Mouse (Mus musculus) right cerebral cortex, postnatal 14 days (tissue): Measurements from ENCODE around the gene Tubg2.
A peak's percentile ranks its signal among the peaks of the same experiment; 100 is the strongest.
"Not testable (repeated sequence)": the region's sequence is repeated elsewhere in the genome, so short reads cannot be mapped to it uniquely, and the experiment has no call there.

Source experiments
- DNase-seq: peaks from one replicate; pipeline ENCODE4 v3.0.0; 2022

Tubg2 gene

GRCm38 (mm10) chr11:101155728-101156371 is at the start of gene Tubg2:
Gene Tubg2, plus strand, starts transcription at chr11:101155907.
- peak; percentile 75 for DNase-seq

- no peak for DNase-seq
Measured at GRCm38 (mm10) chr11:101109351-101109750, 46.4 kb upstream of the Tubg2 start.

- DNase-seq = no peak
Measured at GRCm38 (mm10) chr11:101110708-101111107, 45.0 kb upstream of the Tubg2 start.

- no peak for DNase-seq
Measured at GRCm38 (mm10) chr11:101111178-101111577, 44.5 kb upstream of the Tubg2 start.

GRCm38 (mm10) chr11:101112186-101112585 is 43.5 kb upstream of the Tubg2 start:
- DNase-seq = no peak

- DNase-seq = no peak
Measured at GRCm38 (mm10) chr11:101115564-101115963, 40.1 kb upstream of the Tubg2 start.

- DNase-seq = no peak
Measured at GRCm38 (mm10) chr11:101118105-101118504, 37.6 kb upstream of the Tubg2 start.

- DNase-seq = no peak
Measured at GRCm38 (mm10) chr11:101119131-101119760, 36.5 kb upstream of the Tubg2 start.

- peak; percentile 100 for DNase-seq
Measured at GRCm38 (mm10) chr11:101119761-101120544, 35.8 kb upstream of the Tubg2 start, which contains the start of the genes Retreg3 and Tubg1. Gene Retreg3, minus strand, starts transcription at chr11:101119893. Gene Tubg1, plus strand, starts transcription at chr11:101119938.

GRCm38 (mm10) chr11:101120545-101121188 is 35.0 kb upstream of the Tubg2 start:
- DNase-seq = no peak

- not testable (repeated sequence) for DNase-seq
Measured at GRCm38 (mm10) chr11:101124494-101124893, 31.2 kb upstream of the Tubg2 start.

- not testable (repeated sequence) for DNase-seq
Measured at GRCm38 (mm10) chr11:101125008-101125407, 30.7 kb upstream of the Tubg2 start.

- DNase-seq = no peak
Measured at GRCm38 (mm10) chr11:101127075-101127474, 28.6 kb upstream of the Tubg2 start.

- no peak for DNase-seq
Measured at GRCm38 (mm10) chr11:101128996-101129577, 26.6 kb upstream of the Tubg2 start.

- no peak for DNase-seq
Measured at GRCm38 (mm10) chr11:101130056-101130756, 25.5 kb upstream of the Tubg2 start.

GRCm38 (mm10) chr11:101131187-101131586 is 24.5 kb upstream of the Tubg2 start:
- DNase-seq = no peak

GRCm38 (mm10) chr11:101131701-101132100 is 24.0 kb upstream of the Tubg2 start:
- peak; percentile 59 for DNase-seq

GRCm38 (mm10) chr11:101133037-101133436 is 22.7 kb upstream of the Tubg2 start:
- no peak for DNase-seq

GRCm38 (mm10) chr11:101134217-101134865 is 21.4 kb upstream of the Tubg2 start:
- no peak for DNase-seq

- DNase-seq = no peak
Measured at GRCm38 (mm10) chr11:101137000-101137399, 18.7 kb upstream of the Tubg2 start.

- DNase-seq = no peak
Measured at GRCm38 (mm10) chr11:101138536-101139181, 17.0 kb upstream of the Tubg2 start.
